Mouse (Mus musculus) spleen, adult 2 months (tissue): Measurements from ENCODE around the gene Xrcc4.
"Not testable (repeated sequence)": the region's sequence is repeated elsewhere in the genome, so short reads cannot be mapped to it uniquely, and the experiment has no call there.

Experiments used
- CTCF ChIP-seq: fragments of 200-500 bp; IDR thresholded peaks from 2 replicates; pipeline ENCODE4 v1.5.1; 2011; ENCODE audit warnings: mild to moderate bottlenecking, inconsistent platforms; ENCODE audit not compliant: insufficient read depth, insufficient read length, insufficient replicate concordance; ENCODE audit errors: extremely low read depth
- POLR2A ChIP-seq: fragments of 200-500 bp; IDR thresholded peaks from 2 replicates; pipeline ENCODE4 v1.6.1; 2011; ENCODE audit warnings: low read depth, low read length, inconsistent platforms

GRCm38 (mm10) chr13:89750562-89750961 lies 338.8 kb downstream of the Xrcc4 start:
- TF ChIP-seq CTCF, POLR2A: not testable (repeated sequence)
